Mouse (Mus musculus) spleen, adult 2 months (tissue): ENCODE results near the gene Pqbp1. TPM values are rescaled to one million over a fixed set of nuclear protein-coding genes. Genes with fewer than 3 reads are reported as not detected.

ENCODE experiments used
- DNase-seq, 2 experiments: peaks; one replicate each; pipeline versions ENCODE4 v3.0.0 to v3.0.0-alpha.2; 2012 to 2021; ENCODE audit warnings: low spot score in 2 of 2, low read depth in 1 of 2
- H3K27ac ChIP-seq: fragments of 200-500 bp; 2 replicates; pipeline ENCODE4 v1.5.1; 2012; ENCODE audit warnings: low read length, inconsistent platforms; ENCODE audit not compliant: insufficient read depth
- H3K27me3 ChIP-seq: fragments of 200-500 bp; 2 replicates; pipeline ENCODE4 v1.6.1; 2012; ENCODE audit warnings: mild to moderate bottlenecking, moderate library complexity, low read length, inconsistent platforms; ENCODE audit not compliant: control insufficient read depth, insufficient read depth
- H3K36me3 ChIP-seq: fragments of 200-500 bp; 2 replicates; pipeline ENCODE4 v1.6.1; 2012; ENCODE audit warnings: mild to moderate bottlenecking, low read length, inconsistent platforms; ENCODE audit not compliant: control insufficient read depth, insufficient read depth
- H3K4me1 ChIP-seq: fragments of 200-500 bp; 2 replicates; pipeline ENCODE4 v1.6.1; 2011; ENCODE audit warnings: inconsistent platforms; ENCODE audit not compliant: control insufficient read depth, insufficient read depth, insufficient read length
- H3K4me3 ChIP-seq: fragments of 200-500 bp; 2 replicates; pipeline ENCODE4 v1.5.1; 2011; ENCODE audit warnings: mild to moderate bottlenecking, inconsistent platforms; ENCODE audit not compliant: insufficient read depth, insufficient read length; ENCODE audit errors: extremely low read depth
- CTCF ChIP-seq: fragments of 200-500 bp; IDR thresholded peaks from 2 replicates; pipeline ENCODE4 v1.5.1; 2011; ENCODE audit warnings: mild to moderate bottlenecking, inconsistent platforms; ENCODE audit not compliant: insufficient read depth, insufficient read length, insufficient replicate concordance; ENCODE audit errors: extremely low read depth
- POLR2A ChIP-seq: fragments of 200-500 bp; IDR thresholded peaks from 2 replicates; pipeline ENCODE4 v1.6.1; 2011; ENCODE audit warnings: low read depth, low read length, inconsistent platforms
- WGBS: fragments of 180-500 bp; shearing (Covaris S2); methylation state at CpG from one replicate; pipeline ENCODE4 v1.1.7; 2018; 5-methylcytosine and 5-hydroxymethylcytosine counted together
- polyA plus RNA-seq: library from polyadenylated mRNA; depleted of rRNA; stranded (reverse); fragments of >200 nt; gene quantifications from 2 replicates; pipeline ENCODE4 v1.2.3, GENCODE M21; 2012; rRNA removed

The Pqbp1 gene
- polyA plus RNA-seq: 79.1 and 83.1 TPM in 2 replicates

DNA sequence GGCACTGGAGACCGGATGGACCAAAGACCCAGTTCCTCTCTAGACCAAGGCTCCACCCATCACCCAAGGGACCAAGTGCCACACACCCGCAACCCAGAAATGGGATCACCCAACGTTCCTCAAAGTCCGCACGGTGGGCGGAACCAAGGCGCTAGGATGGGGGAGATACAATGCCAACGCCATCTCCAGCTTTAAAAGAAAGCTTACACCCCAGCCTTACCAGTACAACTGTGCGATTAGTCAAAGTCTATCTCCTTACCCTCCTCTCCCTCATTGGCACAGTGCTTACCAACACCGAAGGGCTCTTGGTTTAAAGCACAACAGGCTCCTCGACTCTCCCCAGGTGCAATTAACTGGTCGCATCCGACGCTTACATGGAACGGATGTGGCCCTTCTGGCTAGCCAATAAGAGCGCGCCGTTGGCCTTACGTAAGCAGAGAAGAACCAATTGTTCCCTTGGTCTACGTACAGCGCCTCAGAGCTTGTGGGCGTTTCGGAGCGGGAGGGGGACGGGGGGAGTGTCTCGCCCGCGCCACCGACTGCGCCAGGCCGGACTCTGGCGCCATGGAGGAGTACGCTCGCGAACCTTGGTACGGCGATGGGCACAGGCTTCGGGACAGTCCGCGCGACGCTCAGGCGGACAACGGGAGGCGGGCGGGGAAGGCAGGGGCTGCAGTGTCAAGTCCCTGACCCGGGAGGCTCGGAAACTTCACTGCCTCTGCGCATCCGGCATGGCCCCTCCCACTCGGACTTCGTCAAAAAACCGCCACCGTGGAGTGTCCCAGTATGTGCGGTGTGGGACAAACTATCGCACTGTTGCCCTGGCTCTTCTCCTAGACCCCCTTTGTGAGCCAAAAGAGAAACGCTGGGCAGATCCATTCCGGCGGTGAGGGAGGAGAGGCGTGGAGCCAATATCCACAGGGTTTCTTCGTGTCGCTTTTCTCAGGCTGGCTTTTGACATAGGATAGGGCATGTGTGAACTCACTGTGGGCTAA lies at the start of gene Pqbp1, which contains the start of gene Timm17b:
Pqbp1 (minus strand) TSS at position 390 of the 995 bp plus-strand sequence.
Timm17b (plus strand) TSS at position 478 of the 995 bp plus-strand sequence.
- Histone ChIP-seq H3K27ac (peak within 1 kb of the TSS; percentile 96), H3K4me3 (peak within 1 kb of the TSS; percentile 82), H3K36me3 (peaks cover 6% of the 10 kb centered on the region), H3K27me3 (no peaks in the 10 kb centered on the region), H3K4me1 (no peaks in the 10 kb centered on the region)
- TF ChIP-seq POLR2A (peak; percentile 7; the same call in 1 of the 2 replicates), CTCF (no peak)
- peak; percentile 85 to 89 for DNase-seq
- 21% methylated on average over 62 of the region's 62 CpGs for WGBS

DNA sequence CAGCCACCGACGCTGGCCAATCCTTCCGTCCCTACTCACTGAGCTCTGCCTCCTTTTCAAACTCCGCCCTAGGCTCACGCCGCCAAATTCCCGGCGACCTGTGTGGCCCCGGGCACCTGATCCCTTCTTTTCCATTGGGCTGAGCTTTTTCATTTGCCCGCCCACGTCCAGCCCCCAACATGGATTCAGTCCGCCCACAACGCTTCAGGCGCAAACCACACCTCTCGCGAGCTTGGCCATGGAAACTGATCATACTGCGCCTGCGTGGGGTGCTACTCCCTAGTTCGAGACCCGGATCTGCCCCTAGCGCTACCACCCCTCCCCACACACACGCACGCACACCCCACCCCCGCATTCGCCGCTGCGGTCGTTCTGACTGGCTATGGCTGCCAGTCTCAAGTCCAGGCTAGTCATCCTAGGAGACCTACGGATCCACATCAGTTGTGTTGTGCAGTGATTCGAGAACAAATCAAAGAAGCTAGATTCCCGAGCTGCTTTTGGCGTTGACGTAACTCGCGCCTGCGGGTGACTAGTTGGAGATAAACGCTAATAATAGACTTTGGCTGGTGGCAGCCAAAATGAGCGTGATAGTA lies 48.9 kb upstream of the Pqbp1 start:
- no peaks in the 10 kb centered on the region for H3K27me3 ChIP-seq
- 0 out of 2 replicates have a peak overlapping the region, but pooled peaks have one; percentile 13 for H3K27ac ChIP-seq
- 23% methylated on average over 38 of the region's 38 CpGs for WGBS
- peak; percentile 76 to 82 for DNase-seq
- no peaks in the 10 kb centered on the region for H3K36me3 ChIP-seq
- TF ChIP-seq POLR2A: no peak
- TF ChIP-seq CTCF: no peak
- no peaks in the 10 kb centered on the region; the same call in 1 of the 2 replicates for H3K4me1 ChIP-seq
- peak overlapping the region; percentile 69 for H3K4me3 ChIP-seq

DNA sequence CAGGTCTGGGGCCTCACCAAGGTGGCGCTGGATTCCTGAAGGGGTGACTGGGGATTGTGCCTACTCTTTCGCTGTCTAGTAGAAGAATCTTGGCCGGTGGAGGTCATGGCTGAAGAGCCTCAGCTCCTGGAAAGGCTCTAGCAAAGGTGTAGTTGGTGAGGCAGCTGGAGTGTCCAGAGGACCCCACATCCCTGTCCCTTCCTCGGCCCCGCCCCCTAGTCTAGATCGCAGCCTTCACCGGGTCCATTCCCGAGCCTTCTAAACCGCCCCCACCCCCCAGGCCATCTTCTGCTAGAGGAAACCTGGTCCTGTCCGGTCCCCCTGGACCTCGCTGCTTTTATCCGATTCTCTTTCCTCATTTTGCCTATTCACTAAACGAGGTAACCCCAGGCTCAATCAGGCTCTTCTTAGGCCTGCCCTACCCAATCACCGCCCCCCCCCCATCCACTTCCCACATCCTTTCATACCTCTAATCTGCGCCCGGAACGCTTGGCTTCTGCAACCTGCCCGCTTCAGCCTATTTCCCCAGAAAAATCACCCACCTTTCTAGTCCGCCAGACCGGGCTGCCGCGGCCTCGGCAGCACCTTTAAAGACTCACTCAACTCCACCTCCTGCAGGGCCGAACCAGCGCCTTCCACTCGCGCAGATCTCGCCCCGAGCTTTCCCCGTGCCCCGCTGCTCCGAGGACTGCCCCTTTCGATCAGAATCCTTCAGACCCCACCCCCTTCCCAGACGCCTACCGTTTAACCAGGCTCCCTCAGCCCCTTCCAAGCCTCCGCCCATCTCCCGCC lies 48.2 kb upstream of the Pqbp1 start, which contains the start of gene Hdac6:
Hdac6 (minus strand) TSS at position 782 of the 792 bp plus-strand sequence.
- Histone ChIP-seq H3K36me3 (no peaks in the 10 kb centered on the region), H3K27me3 (no peaks in the 10 kb centered on the region), H3K4me1 (no peaks in the 10 kb centered on the region; the same call in 1 of the 2 replicates), H3K27ac (0 out of 2 replicates have a peak within 1 kb of the TSS, but pooled peaks have one; percentile 13), H3K4me3 (peak within 1 kb of the TSS; percentile 69)
- 29% methylated on average over 37 of the region's 37 CpGs for WGBS
- no peak for TF ChIP-seq CTCF
- TF ChIP-seq POLR2A: no peak
- DNase-seq: no peak

DNA sequence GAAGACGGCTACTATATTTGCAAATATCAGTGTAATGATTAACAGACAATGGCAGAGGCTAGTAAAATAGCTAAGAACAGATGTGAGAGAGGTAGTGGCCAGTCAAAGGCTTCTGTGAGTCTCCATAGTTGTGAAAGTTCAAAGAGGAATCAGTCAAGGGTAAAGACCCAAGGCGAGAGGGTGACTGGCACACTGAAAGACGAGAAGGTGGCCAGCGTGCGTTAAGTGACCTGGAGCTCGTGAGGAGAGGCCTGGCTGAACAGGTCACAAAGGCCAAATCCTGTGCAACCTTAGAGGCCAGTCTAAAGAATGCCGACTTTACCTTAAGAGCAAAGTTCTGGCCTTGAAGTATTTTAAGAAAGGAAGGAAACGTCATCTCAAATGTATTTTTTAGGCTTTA lies 46.5 kb upstream of the Pqbp1 start:
- Histone ChIP-seq H3K4me3 (no peak overlapping the region), H3K27ac (no peak overlapping the region), H3K27me3 (no peaks in the 10 kb centered on the region), H3K36me3 (0 out of 2 replicates have a peak, but pooled peaks cover 1% of the 10 kb centered on the region), H3K4me1 (no peaks in the 10 kb centered on the region; the same call in 1 of the 2 replicates)
- DNase-seq: no peak
- WGBS: 93% methylated on average over 8 of the region's 8 CpGs
- TF ChIP-seq POLR2A (no peak), CTCF (no peak)

DNA sequence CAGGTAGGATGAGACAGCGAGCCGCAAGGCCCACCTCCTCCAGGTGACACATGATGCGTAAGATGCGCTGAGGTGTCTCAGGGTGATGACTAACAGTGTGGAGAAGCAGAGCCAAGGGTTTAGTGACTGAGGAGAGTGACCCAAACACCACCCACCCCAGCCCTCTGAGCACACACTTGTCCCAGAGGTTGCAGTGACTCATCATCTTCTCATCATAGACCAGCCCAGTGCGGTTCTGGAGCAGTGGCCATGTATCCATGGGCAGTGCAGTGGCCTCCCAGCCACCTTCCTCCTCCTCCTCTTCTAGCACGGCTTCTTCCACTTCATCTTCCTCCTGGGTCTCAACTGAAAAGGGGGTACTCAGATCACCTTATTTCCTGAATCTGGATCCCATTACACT lies 38.6 kb upstream of the Pqbp1 start:
- H3K36me3 ChIP-seq: peaks cover 1% of the 10 kb centered on the region; the same call in 1 of the 2 replicates
- H3K4me1 ChIP-seq: no peaks in the 10 kb centered on the region
- no peak for TF ChIP-seq POLR2A
- no peak for TF ChIP-seq CTCF
- H3K27ac ChIP-seq: no peak overlapping the region
- H3K4me3 ChIP-seq: no peak overlapping the region
- DNase-seq: no peak
- WGBS: 93% methylated on average over 6 of the region's 6 CpGs
- H3K27me3 ChIP-seq: no peaks in the 10 kb centered on the region

DNA sequence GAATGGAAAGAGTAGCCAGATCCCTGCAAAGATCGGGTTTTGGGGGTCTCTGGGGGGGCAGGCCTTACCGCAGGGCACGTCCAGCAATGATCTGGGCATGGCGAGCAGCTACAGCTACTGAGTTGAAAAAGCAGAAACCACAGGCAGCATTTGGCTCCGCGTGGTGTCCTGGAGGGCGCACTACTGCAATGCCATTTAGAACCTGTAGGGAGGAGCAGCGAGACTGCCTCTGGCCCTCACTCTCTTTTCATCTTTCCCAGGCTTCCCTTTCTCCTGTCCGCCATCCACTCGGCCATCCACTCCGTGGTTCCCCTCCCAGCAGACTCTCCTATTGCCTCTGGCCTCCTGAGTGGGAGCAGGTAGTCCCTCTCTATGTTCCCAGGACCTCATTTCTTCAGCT lies 37.8 kb upstream of the Pqbp1 start:
- WGBS: 57% methylated on average over 11 of the region's 11 CpGs
- Histone ChIP-seq H3K4me3 (no peak overlapping the region), H3K27me3 (no peaks in the 10 kb centered on the region), H3K4me1 (no peaks in the 10 kb centered on the region), H3K27ac (no peak overlapping the region), H3K36me3 (peaks cover 1% of the 10 kb centered on the region; the same call in 1 of the 2 replicates)
- TF ChIP-seq CTCF (no peak), POLR2A (no peak)
- DNase-seq: no peak
